Mouse (Mus musculus): ENCODE results near the gene Olfr1417. TPM values are rescaled to one million over a fixed set of nuclear protein-coding genes. Genes with fewer than 3 reads are reported as not detected.

The Olfr1417 gene
- not detected in 2 replicates for total RNA-seq (2017)

DNA sequence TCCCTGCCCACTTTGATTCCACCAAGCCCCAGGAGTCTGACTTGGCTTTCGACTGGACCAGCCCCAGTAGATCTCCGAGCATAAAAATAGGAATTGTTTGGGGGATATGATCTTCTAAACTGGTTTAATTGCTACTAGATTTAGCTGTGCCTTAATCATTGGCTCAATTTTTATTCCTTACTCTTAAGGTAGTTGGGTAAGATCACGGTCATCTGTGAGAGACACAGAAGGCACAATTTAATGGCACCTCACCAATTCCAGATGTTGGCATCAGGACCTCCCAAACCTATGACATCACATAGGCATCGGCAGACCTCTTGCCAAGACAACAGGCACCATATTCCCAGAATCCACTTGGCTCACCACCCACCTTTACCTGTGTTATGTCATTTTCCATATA is at the start of gene Olfr1417:
Gene Olfr1417 (minus strand): TSS at position 101 of the 400 bp plus-strand sequence.
- no peak for ATAC-seq (replicated peaks; ENCODE audit: low read depth, poor library complexity, severe bottlenecking)

DNA sequence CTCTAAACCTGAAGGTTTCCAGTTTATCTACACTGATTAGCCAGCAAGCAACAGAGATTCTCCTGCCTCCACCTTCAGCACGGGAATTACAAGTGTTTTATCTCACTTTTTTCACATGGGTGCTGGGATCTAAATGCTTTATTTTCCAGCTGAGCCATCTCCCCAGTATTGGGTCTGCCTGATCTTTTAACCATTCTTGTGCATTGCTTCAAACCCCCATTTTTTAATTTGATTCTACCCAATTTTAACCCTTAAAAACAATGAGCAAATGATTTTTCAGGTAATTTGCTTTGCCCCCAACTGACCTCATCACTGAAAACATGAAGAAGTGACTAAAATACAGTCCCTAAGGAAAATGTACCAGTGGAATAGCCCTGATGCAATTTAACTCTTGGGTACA is 47.2 kb upstream of the Olfr1417 start, which contains the start of gene Olfr1420:
Gene Olfr1420 (plus strand): TSS at position 301 of the 400 bp plus-strand sequence.
- ATAC-seq (replicated peaks; ENCODE audit: low read depth, poor library complexity, severe bottlenecking): no peak

DNA sequence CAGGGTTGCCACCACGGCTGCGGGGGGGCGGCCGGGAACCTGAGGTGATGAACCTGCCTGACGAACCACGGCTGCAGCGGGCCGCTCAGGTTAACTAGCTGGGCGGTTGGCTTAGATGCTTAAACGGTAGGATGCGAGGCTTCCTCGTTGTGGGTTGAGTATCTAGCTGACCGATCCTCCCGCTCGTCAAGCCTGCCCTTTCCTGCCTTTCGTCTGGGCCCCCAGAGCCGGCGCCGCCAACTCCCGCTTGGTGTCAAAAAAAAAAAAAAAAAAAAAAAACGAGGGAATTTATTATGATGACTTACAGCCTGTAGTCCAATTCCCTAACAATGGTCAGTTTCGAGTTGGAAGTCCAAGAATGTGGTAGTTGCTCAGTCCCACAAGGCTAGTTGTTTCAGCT is 39.4 kb upstream of the Olfr1417 start:
- peak; percentile 58; the same call in 1 of the 2 replicates for ATAC-seq (replicated peaks; ENCODE audit: low read depth, poor library complexity, severe bottlenecking)

DNA sequence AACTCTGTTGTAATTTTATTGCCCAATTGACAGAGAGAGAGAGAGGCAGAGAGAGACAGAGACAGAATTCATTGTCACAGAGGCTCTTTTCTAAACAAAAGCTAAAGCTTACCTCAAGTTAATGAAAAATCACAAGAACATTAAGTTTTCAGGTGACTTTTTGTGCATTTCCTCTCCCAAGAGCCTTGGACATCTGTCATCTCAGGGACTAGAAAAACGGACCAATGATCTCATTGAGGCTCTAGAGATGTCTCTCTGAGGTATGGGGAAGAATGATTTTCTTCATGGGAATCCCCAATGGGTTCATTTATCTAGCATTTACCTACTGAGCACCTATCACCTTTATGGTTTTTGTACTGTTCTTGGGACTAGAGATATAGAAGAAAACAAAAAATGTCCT is 36.0 kb upstream of the Olfr1417 start, which contains the start of gene Olfr1419:
Gene Olfr1419 (minus strand): TSS at position 101 of the 400 bp plus-strand sequence.
- no peak for ATAC-seq (replicated peaks; ENCODE audit: low read depth, poor library complexity, severe bottlenecking)

- no peak for ATAC-seq (replicated peaks; ENCODE audit: low read depth, poor library complexity, severe bottlenecking)
Observed at GRCm38 (mm10) chr19:11867837-11868236, 28.8 kb upstream of the Olfr1417 start.

DNA sequence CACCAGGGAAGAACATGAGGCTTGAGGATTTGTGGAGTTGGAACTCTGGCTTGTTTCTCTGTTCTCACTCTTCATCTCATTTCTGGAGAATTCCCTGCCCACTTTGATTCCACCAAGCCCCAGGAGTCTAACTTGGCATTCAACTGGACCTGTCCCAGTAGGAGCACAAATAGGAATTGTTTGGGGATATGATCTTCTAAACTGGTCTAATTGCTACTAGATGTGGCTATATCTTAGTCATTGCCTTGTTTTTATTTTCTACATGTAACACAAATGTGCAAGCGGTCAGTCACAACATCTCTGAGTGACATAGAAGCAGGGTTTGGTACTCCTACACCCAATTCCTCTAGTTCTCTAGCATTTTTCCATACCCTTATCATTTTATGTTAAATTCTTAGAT is 21.9 kb upstream of the Olfr1417 start, which contains the start of gene Olfr1418:
Gene Olfr1418 (minus strand): TSS at position 101 of the 400 bp plus-strand sequence.
- no peak for ATAC-seq (replicated peaks; ENCODE audit: low read depth, poor library complexity, severe bottlenecking)

- no peak for ATAC-seq (replicated peaks; ENCODE audit: low read depth, poor library complexity, severe bottlenecking)
Observed at GRCm38 (mm10) chr19:11856506-11856905, 17.5 kb upstream of the Olfr1417 start.

DNA sequence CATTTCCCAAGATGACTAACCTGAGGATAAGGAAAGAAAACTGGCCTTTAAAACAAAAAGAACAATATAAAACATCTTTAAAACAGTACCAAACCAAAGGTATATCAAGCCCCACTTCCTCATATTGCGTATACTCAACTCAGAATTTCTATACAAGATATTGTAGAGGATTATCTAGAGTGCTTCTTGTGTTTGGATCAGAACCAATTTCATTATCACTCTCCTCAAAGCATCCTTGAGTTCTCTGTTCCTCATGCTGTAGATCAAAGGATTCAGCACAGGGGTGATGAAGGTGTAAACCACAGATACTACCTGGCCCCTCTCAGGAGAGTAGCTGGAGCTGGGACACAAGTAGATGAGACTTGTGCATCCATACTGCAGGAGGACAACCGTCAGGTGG is 15.8 kb upstream of the Olfr1417 start:
- no peak for ATAC-seq (replicated peaks; ENCODE audit: low read depth, poor library complexity, severe bottlenecking)

DNA sequence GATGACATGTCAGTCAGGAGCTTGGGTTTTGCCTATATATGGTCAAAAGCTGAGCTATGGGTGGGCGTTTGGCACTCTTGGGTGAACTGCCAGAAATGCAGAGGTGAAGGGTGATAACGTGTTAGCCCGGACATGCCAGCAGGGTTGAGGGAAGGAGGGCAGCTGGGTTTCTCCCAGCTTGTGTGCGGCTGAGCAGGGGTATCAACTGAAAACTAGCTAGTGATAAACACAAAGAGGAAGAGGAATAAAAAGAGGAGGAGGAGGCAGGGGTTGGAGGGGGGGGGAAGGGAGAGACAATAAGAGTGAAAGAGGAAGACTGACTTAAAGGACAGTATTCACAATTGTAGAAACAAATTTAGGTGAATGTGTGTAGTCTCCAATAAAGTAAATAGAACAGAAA is 13.6 kb upstream of the Olfr1417 start:
- ATAC-seq (replicated peaks; ENCODE audit: low read depth, poor library complexity, severe bottlenecking): peak; percentile 62; the same call in 1 of the 2 replicates

DNA sequence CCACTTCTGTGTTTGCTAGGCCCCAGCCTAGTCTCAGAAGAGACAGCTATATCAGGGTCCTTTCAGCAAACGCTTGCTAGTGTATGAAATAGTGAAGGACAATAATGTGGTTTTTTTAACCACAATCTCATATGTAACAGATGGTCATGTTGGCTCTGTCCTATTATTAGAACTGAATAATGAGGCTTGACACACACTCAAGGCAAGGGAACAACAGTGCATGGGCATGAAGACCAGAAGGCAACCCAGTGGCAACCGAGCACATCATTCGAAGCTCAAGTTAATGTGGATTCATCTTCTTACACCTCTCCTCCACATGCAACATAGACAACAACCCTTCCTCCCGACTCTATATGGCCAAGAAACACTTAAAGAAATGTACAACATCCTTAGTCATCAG is 7.3 kb upstream of the Olfr1417 start:
- ATAC-seq (replicated peaks; ENCODE audit: low read depth, poor library complexity, severe bottlenecking): peak; percentile 78

DNA sequence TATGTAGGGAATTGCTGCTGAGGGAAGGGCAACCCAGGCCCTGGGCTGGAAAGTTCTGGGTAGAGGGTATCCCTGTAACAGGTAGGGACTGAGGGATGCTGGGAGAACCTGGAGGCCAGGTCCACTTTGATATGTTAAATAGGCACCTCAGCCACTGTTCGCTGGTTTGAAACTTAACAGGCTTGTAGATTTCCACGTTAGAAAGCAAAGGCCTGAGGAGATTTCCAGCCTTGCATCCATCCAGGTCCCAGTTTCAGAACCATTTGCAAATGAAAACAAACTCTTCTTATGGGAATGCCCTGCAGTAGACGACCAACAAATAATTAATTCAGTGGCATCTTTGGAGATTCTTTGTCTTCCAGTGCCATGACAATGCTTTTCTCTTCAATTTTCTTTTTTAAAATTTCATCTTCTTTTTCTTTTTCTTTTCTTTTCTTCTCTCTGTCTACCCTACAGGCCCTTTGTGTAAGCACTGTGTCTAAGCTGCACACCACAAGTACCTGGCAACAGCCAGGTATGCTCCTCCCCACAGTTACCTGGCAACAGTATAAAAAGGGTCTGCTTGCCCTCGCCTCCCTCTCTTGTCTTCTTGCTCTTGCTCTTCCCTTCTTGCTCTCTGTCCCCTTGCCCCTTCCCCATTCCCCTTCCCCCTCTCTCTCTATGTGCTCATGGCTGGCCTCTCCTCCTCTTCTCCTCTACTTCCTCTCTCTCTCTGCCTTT is 15.5 kb downstream of the Olfr1417 start:
- no peak for ATAC-seq (replicated peaks; ENCODE audit: low read depth, poor library complexity, severe bottlenecking)

- ATAC-seq (replicated peaks; ENCODE audit: low read depth, poor library complexity, severe bottlenecking): no peak
Observed at GRCm38 (mm10) chr19:11820211-11820610, 18.8 kb downstream of the Olfr1417 start.

DNA sequence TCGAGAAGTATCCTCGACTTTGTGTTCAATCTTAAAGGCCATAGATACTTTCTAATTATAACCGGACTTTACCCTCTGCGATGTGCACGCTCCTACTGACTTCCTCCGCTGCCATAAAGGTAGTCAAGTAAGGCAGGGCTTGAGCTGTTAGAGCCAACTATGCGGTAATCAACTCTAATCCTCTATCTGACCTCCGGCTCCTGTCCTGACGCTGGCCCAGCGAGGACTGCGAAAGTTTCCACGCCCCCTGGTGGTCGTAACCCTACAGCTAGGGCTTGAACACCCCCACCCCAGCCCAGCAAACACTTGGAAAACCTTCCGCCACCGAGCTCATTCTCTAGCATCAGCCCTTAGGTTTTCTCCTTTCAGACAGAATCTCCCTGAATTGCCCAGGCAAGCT is 19.2 kb downstream of the Olfr1417 start:
- ATAC-seq (replicated peaks; ENCODE audit: low read depth, poor library complexity, severe bottlenecking): peak; percentile 79

- no peak for ATAC-seq (replicated peaks; ENCODE audit: low read depth, poor library complexity, severe bottlenecking)
Observed at GRCm38 (mm10) chr19:11819143-11819700, 19.8 kb downstream of the Olfr1417 start, which contains the start of gene Stx3. Gene Stx3, minus strand, starts transcription at chr19:11819403.

DNA sequence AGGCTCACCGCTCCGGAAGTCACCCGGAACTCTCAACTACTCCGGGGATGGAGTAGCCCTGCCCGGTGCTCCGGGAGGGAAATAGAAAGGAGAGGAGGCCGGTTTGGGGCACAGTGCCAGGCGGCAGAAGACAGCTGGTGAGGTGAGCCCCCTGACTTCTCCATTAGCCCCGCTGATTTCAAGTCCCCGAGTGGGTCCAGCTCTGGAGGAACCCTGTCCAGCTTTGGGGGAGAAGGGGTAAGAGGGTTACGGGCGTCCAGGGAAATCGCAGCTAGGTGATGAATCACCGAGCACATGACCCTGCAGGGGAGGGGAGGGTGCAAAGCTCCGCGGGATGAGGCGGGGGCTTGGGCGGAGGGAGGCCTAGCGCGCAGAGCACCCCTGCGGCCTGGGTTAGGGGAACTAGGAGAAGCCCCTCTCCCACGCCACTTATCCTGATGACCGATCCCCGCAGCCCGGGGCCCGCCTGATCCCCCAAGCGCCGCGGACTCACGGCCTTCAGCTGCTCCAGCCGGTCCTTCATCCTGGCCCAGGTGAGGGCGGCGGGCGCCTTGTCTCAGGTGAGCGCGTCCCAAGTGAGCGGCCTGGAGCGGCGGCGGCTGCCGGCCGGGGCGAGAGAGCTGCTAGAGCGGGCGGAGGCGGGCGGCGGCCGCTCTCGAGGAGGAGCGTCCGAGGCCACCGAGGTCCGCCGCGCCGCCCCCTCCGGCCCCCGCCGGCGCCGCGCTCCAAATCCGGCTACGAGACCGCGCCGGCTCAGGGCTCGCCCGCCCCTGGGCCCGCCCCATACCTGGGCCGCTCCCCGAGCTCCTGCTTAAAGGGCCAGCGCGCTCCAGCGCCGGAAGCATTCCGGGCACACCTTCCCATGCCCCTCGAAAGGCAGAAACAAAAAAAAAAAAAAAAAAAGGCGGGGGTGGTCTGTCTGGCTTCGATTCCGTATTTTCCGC is 20.5 kb downstream of the Olfr1417 start:
- ATAC-seq (replicated peaks; ENCODE audit: low read depth, poor library complexity, severe bottlenecking): peak; percentile 20; the same call in 1 of the 2 replicates

DNA sequence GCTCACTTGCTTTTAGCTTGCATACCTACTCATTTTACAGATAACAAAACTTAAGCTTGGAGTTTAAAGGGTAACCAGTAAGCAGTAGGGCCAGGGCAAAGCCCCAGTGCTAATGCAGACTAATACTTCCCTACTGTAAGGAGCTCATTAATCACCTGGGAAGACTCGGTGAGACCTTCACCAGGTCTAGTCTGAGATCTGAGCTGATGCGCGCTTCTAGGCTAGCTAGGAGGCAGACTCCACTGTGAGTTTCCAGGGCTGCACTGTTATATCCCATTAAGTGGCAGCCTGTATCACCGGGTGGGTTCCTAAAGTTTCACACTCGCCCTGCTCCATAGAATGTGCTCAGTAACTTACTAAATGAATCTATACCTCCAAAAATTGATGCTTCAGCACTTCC is 21.4 kb downstream of the Olfr1417 start:
- 0 out of 2 replicates have a peak, but pooled peaks have one; percentile 1 for ATAC-seq (replicated peaks; ENCODE audit: low read depth, poor library complexity, severe bottlenecking)

- ATAC-seq (replicated peaks; ENCODE audit: low read depth, poor library complexity, severe bottlenecking): no peak
Observed at GRCm38 (mm10) chr19:11816706-11817105, 22.3 kb downstream of the Olfr1417 start.

GRCm38 (mm10) chr19:11814742-11815333 is 24.2 kb downstream of the Olfr1417 start:
- ATAC-seq (replicated peaks; ENCODE audit: low read depth, poor library complexity, severe bottlenecking): no peak

DNA sequence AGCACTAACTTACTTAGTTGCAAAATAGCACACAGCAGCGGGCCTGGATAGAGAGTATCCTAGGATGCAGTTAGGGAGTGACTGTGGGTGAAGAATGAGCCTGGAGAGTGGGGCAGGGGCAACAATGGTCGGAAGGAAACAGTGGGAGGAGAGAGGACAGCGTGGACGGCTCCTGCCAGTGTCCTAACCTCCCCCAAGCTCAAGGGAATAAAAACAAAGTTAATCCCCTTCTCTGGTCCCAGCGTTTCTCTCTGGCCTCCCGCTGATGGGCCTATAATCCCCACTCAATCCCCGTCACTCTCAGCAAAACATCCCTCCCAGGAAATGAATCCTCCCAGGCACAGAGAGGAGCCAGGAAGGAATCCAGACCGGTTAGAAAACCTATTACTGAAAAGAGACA is 25.4 kb downstream of the Olfr1417 start:
- ATAC-seq (replicated peaks; ENCODE audit: low read depth, poor library complexity, severe bottlenecking): no peak

DNA sequence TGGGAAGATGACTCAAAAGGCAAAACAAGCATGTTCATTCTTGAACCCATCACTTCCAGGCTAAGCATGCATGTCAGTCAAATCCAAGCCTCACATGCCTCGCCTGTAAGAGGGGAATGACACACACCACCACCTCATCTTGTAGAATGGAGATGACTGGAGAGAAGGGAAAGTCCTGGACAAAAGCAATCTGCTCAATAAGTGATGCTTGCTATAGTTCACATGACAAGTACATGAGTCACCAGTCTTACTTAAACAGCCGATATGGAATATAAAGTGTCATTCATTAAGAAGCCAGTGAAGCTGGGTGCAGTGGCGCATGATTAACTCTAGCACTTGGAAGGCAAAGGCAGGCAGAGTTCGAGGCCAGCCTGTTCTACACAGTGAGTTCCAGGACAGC is 25.9 kb downstream of the Olfr1417 start:
- no peak for ATAC-seq (replicated peaks; ENCODE audit: low read depth, poor library complexity, severe bottlenecking)

All from common myeloid progenitor, adult 5-6 weeks (primary cell).